Mouse (Mus musculus) hindbrain, embryonic 15.5 days (tissue): Measurements from ENCODE around the gene Cacna2d2. TPM values are rescaled to one million over a fixed set of nuclear protein-coding genes. Genes with fewer than 3 reads are reported as not detected.

Experiments used
- ATAC-seq: fragments of 200-750 bp; cut with Nextera tagmentation; 2 replicates; pipeline ENCODE4 v1.8.0; 2017; ENCODE audit warnings: low read depth, moderate number of reproducible peaks, moderate TSS enrichment; ENCODE audit not compliant: low FRiP score
- H3K27ac ChIP-seq: fragments of 300-500 bp; sonication (generic); replicated peaks from 2 replicates; pipeline ENCODE4 v1.5.1; 2015; ENCODE audit warnings: mild to moderate bottlenecking, inconsistent platforms
- H3K27me3 ChIP-seq: fragments of 300-500 bp; sonication (generic); 2 replicates; pipeline ENCODE4 v1.6.1; 2015; ENCODE audit warnings: control low read depth, inconsistent platforms
- H3K36me3 ChIP-seq: fragments of 300-500 bp; sonication (generic); 2 replicates; pipeline ENCODE4 v1.6.1; 2015; ENCODE audit warnings: control low read depth, inconsistent platforms
- H3K4me1 ChIP-seq: fragments of 300-500 bp; sonication (generic); replicated peaks from 2 replicates; pipeline ENCODE4 v1.6.1; 2015; ENCODE audit warnings: control low read depth, inconsistent platforms
- H3K4me2 ChIP-seq: fragments of 300-500 bp; sonication (generic); 2 replicates; pipeline ENCODE4 v1.6.1; 2015; ENCODE audit warnings: moderate library complexity, mild to moderate bottlenecking, inconsistent platforms
- H3K4me3 ChIP-seq: fragments of 300-500 bp; sonication (generic); 2 replicates; pipeline ENCODE4 v1.5.1; 2015; ENCODE audit warnings: mild to moderate bottlenecking, inconsistent platforms
- H3K9ac ChIP-seq: fragments of 300-500 bp; sonication (generic); 2 replicates; pipeline ENCODE4 v1.6.1; 2015; ENCODE audit warnings: inconsistent platforms
- H3K9me3 ChIP-seq: fragments of 300-500 bp; sonication (generic); 2 replicates; pipeline ENCODE4 v1.6.1; 2016; ENCODE audit warnings: control low read depth, inconsistent platforms
- WGBS: fragments of 180-500 bp; shearing (Covaris S2); methylation state at CpG from one replicate; pipeline ENCODE4 v1.1.7; 2015; 5-methylcytosine and 5-hydroxymethylcytosine counted together
- polyA plus RNA-seq: library from polyadenylated mRNA; unstranded; fragments of >200 nt; fragmentation: Nextera tagmentation; extraction: Ambion mirVana; gene quantifications from 2 replicates; pipeline ENCODE4 v1.2.1, GENCODE M21; 2015

Gene Cacna2d2
- polyA plus RNA-seq, 1 experiment from 2014 or later = 10.7 TPM

- Histone ChIP-seq H3K27me3 (no peaks in the 10 kb centered on the region), H3K36me3 (no peaks in the 10 kb centered on the region), H3K9ac (no peak overlapping the region), H3K4me1 (peaks cover 50% of the 10 kb centered on the region), H3K9me3 (no peaks in the 10 kb centered on the region), H3K4me2 (no peak overlapping the region), H3K4me3 (no peak overlapping the region), H3K27ac (peak overlapping the region; percentile 60)
- ATAC-seq = no peak
- 62% methylated on average over 4 of the region's 4 CpGs for WGBS
Measured at GRCm38 (mm10) chr9:107442891-107443290, 43.5 kb downstream of the Cacna2d2 start.

- peaks cover 50% of the 10 kb centered on the region for H3K4me1 ChIP-seq
Measured at GRCm38 (mm10) chr9:107443324-107443723, 43.9 kb downstream of the Cacna2d2 start.

GRCm38 (mm10) chr9:107445011-107445471 is 45.6 kb downstream of the Cacna2d2 start:
- no peak overlapping the region for H3K9ac ChIP-seq
- H3K27me3 ChIP-seq = no peaks in the 10 kb centered on the region
- H3K36me3 ChIP-seq = no peaks in the 10 kb centered on the region
- peaks cover 51% of the 10 kb centered on the region for H3K4me1 ChIP-seq
- no peak for ATAC-seq
- 8% methylated on average over 4 of the region's 6 CpGs for WGBS
- no peak overlapping the region for H3K4me3 ChIP-seq
- no peak overlapping the region for H3K4me2 ChIP-seq
- H3K27ac ChIP-seq = peak overlapping the region; percentile 66
- no peaks in the 10 kb centered on the region for H3K9me3 ChIP-seq

More at GRCm38 (mm10) chr9:107443324-107443723, 43.9 kb downstream of the Cacna2d2 start:
- WGBS = 32% methylated on average over 12 of the region's 12 CpGs
- ATAC-seq = no peak
- H3K9me3 ChIP-seq = no peaks in the 10 kb centered on the region
- H3K4me2 ChIP-seq = no peak overlapping the region
- H3K36me3 ChIP-seq = no peaks in the 10 kb centered on the region
- H3K9ac ChIP-seq = no peak overlapping the region
- peak overlapping the region; percentile 60 for H3K27ac ChIP-seq
- no peaks in the 10 kb centered on the region for H3K27me3 ChIP-seq
- H3K4me3 ChIP-seq = no peak overlapping the region

GRCm38 (mm10) chr9:107448805-107449517 is 49.5 kb downstream of the Cacna2d2 start:
- peak overlapping the region; percentile 45; the same call in 1 of the 2 replicates for H3K27ac ChIP-seq
- WGBS = 45% methylated on average over 22 of the region's 22 CpGs

GRCm38 (mm10) chr9:107451400-107451799 is 52.0 kb downstream of the Cacna2d2 start:
- H3K27ac ChIP-seq = no peak overlapping the region
- no peak overlapping the region for H3K4me3 ChIP-seq
- H3K4me2 ChIP-seq = no peak overlapping the region
- WGBS = 58% methylated on average over 8 of the region's 8 CpGs
- no peaks in the 10 kb centered on the region for H3K27me3 ChIP-seq
- no peak for ATAC-seq
- no peaks in the 10 kb centered on the region for H3K36me3 ChIP-seq
- peaks cover 36% of the 10 kb centered on the region for H3K4me1 ChIP-seq
- H3K9ac ChIP-seq = no peak overlapping the region
- no peaks in the 10 kb centered on the region for H3K9me3 ChIP-seq

More at GRCm38 (mm10) chr9:107448805-107449517, 49.5 kb downstream of the Cacna2d2 start:
- Histone ChIP-seq H3K9ac (no peak overlapping the region), H3K9me3 (no peaks in the 10 kb centered on the region), H3K36me3 (no peaks in the 10 kb centered on the region), H3K4me3 (no peak overlapping the region), H3K4me2 (no peak overlapping the region), H3K4me1 (peaks cover 48% of the 10 kb centered on the region), H3K27me3 (no peaks in the 10 kb centered on the region)
- ATAC-seq = no peak

- ATAC-seq = 0 out of 2 replicates have a peak, but pooled peaks have one; percentile 5
- Histone ChIP-seq H3K9ac (no peak overlapping the region), H3K36me3 (no peaks in the 10 kb centered on the region), H3K27me3 (no peaks in the 10 kb centered on the region), H3K9me3 (no peaks in the 10 kb centered on the region), H3K4me3 (no peak overlapping the region), H3K4me1 (peaks cover 36% of the 10 kb centered on the region), H3K27ac (no peak overlapping the region), H3K4me2 (no peak overlapping the region)
- 37% methylated on average over 11 of the region's 11 CpGs for WGBS
Measured at GRCm38 (mm10) chr9:107451891-107452521, 52.6 kb downstream of the Cacna2d2 start.

GRCm38 (mm10) chr9:107452552-107452951 is 53.1 kb downstream of the Cacna2d2 start:
- whole genome bisulfite sequencing = 38% methylated on average over 4 of the region's 4 CpGs
- H3K9ac ChIP-seq = no peak overlapping the region
- H3K27me3 ChIP-seq = no peaks in the 10 kb centered on the region
- H3K27ac ChIP-seq = no peak overlapping the region
- H3K4me2 ChIP-seq = no peak overlapping the region
- H3K4me3 ChIP-seq = no peak overlapping the region
- no peak for ATAC-seq
- peaks cover 36% of the 10 kb centered on the region for H3K4me1 ChIP-seq
- no peaks in the 10 kb centered on the region for H3K36me3 ChIP-seq
- no peaks in the 10 kb centered on the region for H3K9me3 ChIP-seq

- Histone ChIP-seq H3K9me3 (no peaks in the 10 kb centered on the region), H3K4me2 (no peak overlapping the region), H3K4me3 (no peak overlapping the region), H3K4me1 (peaks cover 36% of the 10 kb centered on the region), H3K27me3 (no peaks in the 10 kb centered on the region), H3K27ac (no peak overlapping the region), H3K9ac (no peak overlapping the region), H3K36me3 (no peaks in the 10 kb centered on the region)
- no peak for ATAC-seq
- WGBS = 84% methylated on average over 8 of the region's 8 CpGs
Measured at GRCm38 (mm10) chr9:107453151-107453550, 53.7 kb downstream of the Cacna2d2 start.

GRCm38 (mm10) chr9:107456667-107457066 is 57.3 kb downstream of the Cacna2d2 start:
- ATAC-seq = no peak
- no peak overlapping the region for H3K4me3 ChIP-seq
- H3K4me1 ChIP-seq = peaks cover 12% of the 10 kb centered on the region
- no peaks in the 10 kb centered on the region for H3K9me3 ChIP-seq
- no peaks in the 10 kb centered on the region for H3K27me3 ChIP-seq
- H3K4me2 ChIP-seq = no peak overlapping the region
- no peak overlapping the region for H3K9ac ChIP-seq
- 62% methylated on average over 15 of the region's 15 CpGs for WGBS
- H3K36me3 ChIP-seq = no peaks in the 10 kb centered on the region
- no peak overlapping the region for H3K27ac ChIP-seq

GRCm38 (mm10) chr9:107462907-107463306 is 63.5 kb downstream of the Cacna2d2 start:
- Histone ChIP-seq H3K36me3 (no peaks in the 10 kb centered on the region), H3K9me3 (no peaks in the 10 kb centered on the region), H3K9ac (no peak overlapping the region), H3K27me3 (no peaks in the 10 kb centered on the region), H3K27ac (no peak overlapping the region), H3K4me1 (peaks cover 33% of the 10 kb centered on the region), H3K4me2 (no peak overlapping the region), H3K4me3 (no peak overlapping the region)
- WGBS = 82% methylated on average over 5 of the region's 5 CpGs
- ATAC-seq = no peak

GRCm38 (mm10) chr9:107463509-107463908 is 64.1 kb downstream of the Cacna2d2 start:
- peaks cover 33% of the 10 kb centered on the region for H3K4me1 ChIP-seq
- ATAC-seq = peak; percentile 80
- no peak overlapping the region for H3K4me3 ChIP-seq
- H3K9me3 ChIP-seq = no peaks in the 10 kb centered on the region
- no peaks in the 10 kb centered on the region for H3K36me3 ChIP-seq
- no peaks in the 10 kb centered on the region for H3K27me3 ChIP-seq
- no peak overlapping the region for H3K9ac ChIP-seq
- no peak overlapping the region for H3K4me2 ChIP-seq
- WGBS = 10% methylated on average over 7 of the region's 7 CpGs
- H3K27ac ChIP-seq = peak overlapping the region; percentile 68

GRCm38 (mm10) chr9:107464130-107464529 is 64.7 kb downstream of the Cacna2d2 start:
- Histone ChIP-seq H3K4me3 (no peak overlapping the region), H3K36me3 (no peaks in the 10 kb centered on the region), H3K9ac (no peak overlapping the region), H3K27me3 (no peaks in the 10 kb centered on the region), H3K27ac (peak overlapping the region; percentile 68), H3K4me2 (no peak overlapping the region), H3K9me3 (no peaks in the 10 kb centered on the region), H3K4me1 (peaks cover 33% of the 10 kb centered on the region)
- 25% methylated on average over 9 of the region's 9 CpGs for WGBS
- ATAC-seq = peak; percentile 17; the same call in 1 of the 2 replicates
